Mouse (Mus musculus) kidney, adult 2 months (tissue): ENCODE measurements around the gene Rbm7. TPM values are rescaled to one million over a fixed set of nuclear protein-coding genes. Genes with fewer than 3 reads are reported as not detected.

Experiments used
- DNase-seq: peaks from one replicate; pipeline ENCODE4 v3.0.0; 2021
- H3K27ac ChIP-seq: fragments of 200-500 bp; 2 replicates; pipeline ENCODE4 v1.5.1; 2012; ENCODE audit warnings: low read depth, low read length, control low read depth, inconsistent platforms; ENCODE audit not compliant: insufficient read depth
- H3K27me3 ChIP-seq: fragments of 200-500 bp; replicated peaks from 2 replicates; pipeline ENCODE4 v1.6.1; 2012; ENCODE audit warnings: mild to moderate bottlenecking, moderate library complexity, low read length, inconsistent platforms; ENCODE audit not compliant: control insufficient read depth, insufficient read depth
- H3K36me3 ChIP-seq: fragments of 200-500 bp; 2 replicates; pipeline ENCODE4 v1.6.1; 2012; ENCODE audit warnings: mild to moderate bottlenecking, moderate library complexity, low read length, inconsistent platforms; ENCODE audit not compliant: control insufficient read depth, insufficient read depth
- H3K4me1 ChIP-seq: fragments of 200-500 bp; 2 replicates; pipeline ENCODE4 v1.6.1; 2011; ENCODE audit warnings: low read length; ENCODE audit not compliant: control insufficient read depth, insufficient read depth
- H3K4me3 ChIP-seq: fragments of 200-500 bp; 2 replicates; pipeline ENCODE4 v1.5.1; 2011; ENCODE audit warnings: mild to moderate bottlenecking, low read depth, low read length, control low read depth; ENCODE audit not compliant: insufficient read depth
- CTCF ChIP-seq: fragments of 200-500 bp; conservative IDR thresholded peaks from 2 replicates; pipeline ENCODE4 v1.5.1; 2011; ENCODE audit warnings: low read depth, mild to moderate bottlenecking, control low read depth, low read length, moderate library complexity, mixed read lengths; ENCODE audit not compliant: insufficient read depth, insufficient read length
- POLR2A ChIP-seq: fragments of 200-500 bp; IDR thresholded peaks from one replicate; pipeline ENCODE4 v1.6.1; 2011; ENCODE audit warnings: low read depth, low read length, control low read depth
- WGBS: fragments of 180-500 bp; shearing (Covaris S2); methylation state at CpG from one replicate; pipeline ENCODE4 v1.1.7; 2018; 5-methylcytosine and 5-hydroxymethylcytosine counted together
- polyA plus RNA-seq: library from polyadenylated mRNA; depleted of rRNA; stranded (reverse); fragments of >200 nt; gene quantifications from 2 replicates; pipeline ENCODE4 v1.2.3, GENCODE M21; 2012

The Rbm7 gene
- polyA plus RNA-seq, 1 experiment: 23.9 TPM

DNA sequence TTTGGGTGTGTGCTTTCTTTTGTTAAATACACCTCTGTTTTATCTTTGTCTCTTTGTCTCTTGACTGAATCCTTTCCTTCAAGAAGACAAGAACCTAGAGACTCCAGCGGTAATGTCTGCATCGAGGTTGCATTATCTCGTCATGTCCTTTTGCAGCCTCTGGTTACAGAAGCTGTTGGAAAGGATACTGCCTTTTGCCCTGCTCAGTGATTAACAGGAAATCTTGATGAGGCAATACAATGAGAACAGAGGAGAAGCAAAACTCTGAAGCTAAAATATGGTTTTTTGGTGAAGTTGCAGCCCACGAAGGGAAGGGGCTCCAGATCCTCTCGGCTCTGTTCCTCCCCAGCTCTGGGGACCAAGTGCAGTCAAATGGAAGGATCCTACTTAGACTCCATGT is 15.0 kb upstream of the Rbm7 start:
- Histone ChIP-seq H3K36me3 (no peaks in the 10 kb centered on the region), H3K27me3 (no peaks in the 10 kb centered on the region), H3K4me1 (no peaks in the 10 kb centered on the region), H3K27ac (no peak overlapping the region), H3K4me3 (no peak overlapping the region)
- no peak for DNase-seq
- WGBS: 83% methylated on average over 5 of the region's 5 CpGs
- TF ChIP-seq CTCF (no peak), POLR2A (no peak)

DNA sequence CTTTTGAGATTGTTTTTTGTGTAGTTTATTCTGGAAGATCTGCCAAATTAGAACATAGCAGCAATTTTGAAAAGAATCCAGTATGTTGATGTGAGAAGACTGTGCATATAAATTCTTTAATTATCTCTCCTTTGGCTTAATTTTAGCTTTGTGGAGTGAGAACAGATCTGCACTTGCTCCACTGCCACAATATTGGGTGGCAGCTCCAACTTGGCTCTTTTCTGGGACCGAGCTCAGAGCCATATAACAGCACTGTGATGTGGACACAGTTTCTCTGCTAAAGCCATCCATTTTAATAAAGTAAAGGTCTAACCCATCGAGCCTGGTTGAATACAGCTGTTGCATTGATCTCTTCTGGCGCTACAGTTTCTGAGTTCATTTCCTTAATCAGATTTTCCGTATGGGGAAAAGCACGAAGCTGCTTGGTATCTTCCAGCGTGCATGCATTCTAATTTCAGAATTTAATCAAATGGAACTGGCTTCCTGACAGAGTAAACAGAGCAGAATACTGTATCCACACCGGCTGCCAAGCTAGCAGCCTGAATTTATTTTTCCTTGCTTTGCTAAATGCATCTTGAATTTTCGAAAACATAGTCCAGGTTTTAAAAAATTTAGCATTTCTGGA is 9.8 kb upstream of the Rbm7 start:
- WGBS: 54% methylated on average over 8 of the region's 8 CpGs
- DNase-seq: no peak
- TF ChIP-seq CTCF (no peak), POLR2A (no peak)
- H3K27me3 ChIP-seq: 0 out of 2 replicates have a peak, but pooled peaks cover 1% of the 10 kb centered on the region
- H3K4me3 ChIP-seq: no peak overlapping the region
- H3K4me1 ChIP-seq: no peaks in the 10 kb centered on the region
- H3K36me3 ChIP-seq: no peaks in the 10 kb centered on the region
- H3K27ac ChIP-seq: no peak overlapping the region

DNA sequence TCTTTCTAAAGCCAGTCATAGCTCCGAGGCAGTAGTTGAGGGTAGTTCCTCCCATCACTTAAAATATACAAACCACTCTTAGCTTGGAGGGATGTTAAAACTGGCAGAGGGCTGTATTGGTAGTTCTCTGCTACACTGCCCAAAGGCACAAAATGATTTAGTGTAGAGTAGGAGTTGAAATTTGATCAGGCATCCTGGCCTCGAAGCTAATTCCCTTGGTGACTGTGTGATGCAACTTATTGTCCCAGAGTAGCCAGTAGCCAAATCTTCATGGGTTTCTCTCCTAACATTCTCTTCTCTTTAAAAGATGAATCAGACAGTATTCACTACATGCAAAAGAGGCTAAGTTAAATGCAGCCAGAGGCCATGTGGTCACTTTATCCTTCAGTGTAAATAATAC is 7.9 kb upstream of the Rbm7 start:
- no peak for TF ChIP-seq POLR2A
- TF ChIP-seq CTCF: no peak
- WGBS: 33% methylated on average over 2 of the region's 2 CpGs
- Histone ChIP-seq H3K4me3 (no peak overlapping the region), H3K27ac (no peak overlapping the region), H3K27me3 (0 out of 2 replicates have a peak, but pooled peaks cover 1% of the 10 kb centered on the region), H3K36me3 (no peaks in the 10 kb centered on the region), H3K4me1 (no peaks in the 10 kb centered on the region)
- DNase-seq: no peak

DNA sequence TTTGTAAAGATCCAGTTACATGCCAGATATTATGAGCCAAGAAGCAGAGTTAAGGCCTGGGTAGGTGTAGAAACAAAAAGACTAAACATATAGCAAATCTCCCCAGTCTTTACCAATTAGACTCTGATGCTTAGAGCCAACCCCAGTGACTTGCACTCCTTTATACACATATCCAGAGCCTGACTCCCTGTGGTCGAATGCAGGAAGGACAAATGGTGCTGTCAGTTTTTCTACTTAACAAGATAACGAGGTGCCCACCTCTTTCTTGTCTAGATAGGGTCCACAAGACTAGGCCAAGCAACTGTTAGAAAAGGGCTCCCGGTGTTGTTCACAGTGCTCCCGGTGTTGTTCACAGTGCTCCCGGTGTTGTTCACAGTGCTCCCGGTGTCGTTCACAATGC is 6.1 kb upstream of the Rbm7 start:
- H3K27me3 ChIP-seq: 0 out of 2 replicates have a peak, but pooled peaks cover 1% of the 10 kb centered on the region
- 81% methylated on average over 7 of the region's 7 CpGs for WGBS

DNA sequence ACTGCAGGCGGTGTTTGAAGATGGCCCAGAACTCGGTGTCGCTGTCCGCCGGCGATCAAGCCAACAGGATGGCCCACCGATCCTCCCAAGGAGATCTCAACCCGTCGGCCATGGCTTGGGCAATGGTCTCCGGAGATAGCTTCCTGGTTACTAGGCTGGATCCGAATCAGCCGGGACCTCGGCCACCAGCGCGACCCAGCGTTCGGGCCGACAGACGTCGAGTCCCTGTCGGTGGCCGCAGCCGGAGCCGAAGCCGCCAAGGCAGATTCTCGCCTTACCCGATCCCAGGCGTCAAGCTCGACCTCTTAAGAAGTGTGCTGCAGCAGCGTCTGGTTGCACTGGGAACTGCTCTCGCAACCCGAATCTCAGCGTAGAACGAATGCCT is 441 bp upstream of the Rbm7 start:
- WGBS: 3% methylated on average over 34 of the region's 34 CpGs
- Histone ChIP-seq H3K36me3 (peaks cover 4% of the 10 kb centered on the region), H3K27ac (peak overlapping the region; percentile 87), H3K4me1 (peaks cover 3% of the 10 kb centered on the region; the same call in 1 of the 2 replicates), H3K4me3 (peak overlapping the region; percentile 85), H3K27me3 (no peaks in the 10 kb centered on the region)
- no peak for TF ChIP-seq POLR2A
- no peak for TF ChIP-seq CTCF
- DNase-seq: no peak

More for the DNA sequence above, 6.1 kb upstream of the Rbm7 start:
- Histone ChIP-seq H3K27ac (no peak overlapping the region), H3K4me3 (no peak overlapping the region), H3K4me1 (no peaks in the 10 kb centered on the region), H3K36me3 (no peaks in the 10 kb centered on the region)
- no peak for DNase-seq
- TF ChIP-seq CTCF: no peak
- TF ChIP-seq POLR2A: no peak

DNA sequence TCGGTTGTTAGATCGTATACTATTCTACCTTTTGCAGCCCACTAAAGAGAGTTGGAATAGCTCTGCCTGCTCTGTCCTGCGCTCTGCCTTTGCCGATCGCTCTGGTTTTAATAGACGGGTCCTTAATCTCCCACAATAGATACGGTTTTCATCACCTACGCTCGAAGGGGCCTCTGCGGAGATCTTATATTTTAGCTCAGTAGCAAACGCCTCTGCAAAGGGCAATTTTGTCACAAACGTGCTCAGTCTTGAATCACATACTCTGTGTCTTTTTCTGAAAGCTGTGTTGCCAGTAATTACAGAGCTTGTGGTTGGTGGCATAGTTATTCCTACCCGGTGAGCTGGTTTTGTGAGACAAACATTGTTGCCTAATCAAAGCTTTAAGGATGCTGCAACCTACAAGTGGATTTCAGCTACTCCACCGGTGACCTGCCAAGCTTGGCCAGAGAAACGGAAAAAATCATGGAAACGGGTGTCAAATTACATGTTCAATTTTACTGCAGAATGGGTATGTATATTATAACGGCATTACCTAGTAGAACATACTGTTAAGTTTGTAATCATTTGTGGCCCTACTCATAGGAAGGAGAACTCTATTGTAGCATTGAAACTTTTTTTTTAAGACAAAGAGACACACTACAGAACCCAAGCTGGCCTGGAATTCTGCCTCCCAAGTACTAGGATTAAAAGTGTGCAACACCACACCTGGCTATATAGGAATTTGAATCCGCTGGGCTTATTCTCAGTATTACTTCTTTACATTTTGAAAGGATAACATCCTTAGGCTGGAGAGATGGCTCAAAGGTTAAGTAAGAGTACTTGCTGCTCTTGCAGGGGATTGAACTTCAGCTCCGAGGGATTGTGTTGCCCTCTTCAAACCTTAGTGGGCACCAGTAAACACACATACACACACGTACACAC is 13.6 kb downstream of the Rbm7 start:
- Histone ChIP-seq H3K4me3 (peak overlapping the region; percentile 44), H3K4me1 (no peaks in the 10 kb centered on the region; the same call in 1 of the 2 replicates), H3K27me3 (no peaks in the 10 kb centered on the region; the same call in 1 of the 2 replicates), H3K36me3 (no peaks in the 10 kb centered on the region), H3K27ac (no peak overlapping the region)
- no peak for DNase-seq
- 32% methylated on average over 20 of the region's 20 CpGs for WGBS
- TF ChIP-seq CTCF (no peak), POLR2A (no peak)
